Mouse (Mus musculus): ENCODE data around the gene Tedc1.

DNA sequence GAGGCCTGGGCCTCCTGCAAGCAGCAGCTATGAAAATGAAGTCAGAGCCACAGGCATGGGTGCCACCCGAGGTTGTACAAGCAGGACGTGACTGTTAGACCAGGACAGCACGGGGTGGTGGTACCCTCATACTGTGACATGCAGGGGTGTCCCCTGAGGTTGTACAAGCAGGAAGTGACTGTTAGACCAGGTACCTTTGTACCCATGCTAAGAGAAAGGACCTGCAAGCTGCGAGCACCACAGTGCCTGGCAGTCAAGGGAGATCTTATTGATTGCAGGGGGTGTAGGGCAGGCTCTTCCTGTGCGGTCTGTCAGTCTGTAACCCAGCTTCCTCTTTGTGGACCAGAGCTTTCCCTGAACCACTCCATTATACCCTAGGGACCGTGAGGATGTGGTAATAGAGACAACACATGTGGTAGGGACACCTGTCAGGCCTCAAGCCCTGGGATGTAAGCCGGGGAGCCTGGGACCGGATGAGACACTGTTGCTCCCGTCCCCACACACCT is 11.9 kb downstream of the Tedc1 start:
- TF ChIP-seq CTCF (IDR thresholded peaks at IDR 0.05; ENCODE audit: control insufficient read depth, insufficient read depth, insufficient read length) (no peak), USF1 (IDR thresholded peaks at IDR 0.05; ENCODE audit: low read depth) (no peak), CEBPB (IDR thresholded peaks at IDR 0.05; ENCODE audit: low read depth) (no peak), MAX (IDR thresholded peaks at IDR 0.05) (no peak), MYOD1 (IDR thresholded peaks at IDR 0.05; ENCODE audit: control insufficient read depth, insufficient read length, low read depth) (no peak), FOSL1 (IDR thresholded peaks at IDR 0.05; ENCODE audit: insufficient read depth, low read length, poor library complexity, severe bottlenecking) (no peak), MYOG (IDR thresholded peaks at IDR 0.05; ENCODE audit: control insufficient read depth, extremely low read depth, insufficient read length) (no peak)

All from C2C12 (cell line).